Mouse (Mus musculus) forebrain, embryonic 16.5 days (tissue): ENCODE results near the gene Slc22a23. TPM values are rescaled to one million over a fixed set of nuclear protein-coding genes. Genes with fewer than 3 reads are reported as not detected.

ENCODE experiments used
- ATAC-seq: fragments of 200-750 bp; cut with Nextera tagmentation; 2 replicates; pipeline ENCODE4 v1.8.0; 2017; ENCODE audit warnings: mild to moderate bottlenecking, moderate library complexity
- H3K27ac ChIP-seq: fragments of 300-500 bp; sonication (generic); 2 replicates; pipeline ENCODE4 v1.5.1; 2014; ENCODE audit warnings: low read length, control low read depth
- H3K27me3 ChIP-seq: fragments of 300-500 bp; sonication (generic); replicated peaks from 2 replicates; pipeline ENCODE4 v1.6.1; 2014; ENCODE audit warnings: low read length; ENCODE audit not compliant: control insufficient read depth, insufficient read depth
- H3K36me3 ChIP-seq: fragments of 300-500 bp; sonication (generic); 2 replicates; pipeline ENCODE4 v1.6.1; 2014; ENCODE audit not compliant: control insufficient read depth, insufficient read depth
- H3K4me1 ChIP-seq: fragments of 300-500 bp; sonication (generic); replicated peaks from 2 replicates; pipeline ENCODE4 v1.6.1; 2014; ENCODE audit warnings: low read length; ENCODE audit not compliant: control insufficient read depth, insufficient read depth
- H3K4me2 ChIP-seq: fragments of 300-500 bp; sonication (generic); 2 replicates; pipeline ENCODE4 v1.6.1; 2014; ENCODE audit warnings: mild to moderate bottlenecking, low read length, control low read depth
- H3K4me3 ChIP-seq: fragments of 300-500 bp; sonication (generic); replicated peaks from 2 replicates; pipeline ENCODE4 v1.5.1; 2014; ENCODE audit warnings: mild to moderate bottlenecking, low read length, control low read depth
- H3K9ac ChIP-seq: fragments of 300-500 bp; sonication (generic); replicated peaks from 2 replicates; pipeline ENCODE4 v1.6.1; 2014; ENCODE audit warnings: low read depth, low read length, control low read depth
- H3K9me3 ChIP-seq: fragments of 300-500 bp; sonication (generic); 2 replicates; pipeline ENCODE4 v1.6.1; 2016; ENCODE audit warnings: low read length; ENCODE audit not compliant: control insufficient read depth
- WGBS: fragments of 180-500 bp; shearing (Covaris S2); extraction: QIAGEN DNeasy Blood & Tissue Kit; methylation state at CpG from one replicate; pipeline ENCODE4 v1.1.7; 2014; 5-methylcytosine and 5-hydroxymethylcytosine counted together
- polyA plus RNA-seq: library from polyadenylated mRNA; unstranded; fragments of >200 nt; fragmentation: Nextera tagmentation; extraction: Ambion mirVana; gene quantifications from 2 replicates; pipeline ENCODE4 v1.2.1, GENCODE M21; 2015

The Slc22a23 gene
- polyA plus RNA-seq, 1 experiment from 2014 or later, result 11.2 TPM

DNA sequence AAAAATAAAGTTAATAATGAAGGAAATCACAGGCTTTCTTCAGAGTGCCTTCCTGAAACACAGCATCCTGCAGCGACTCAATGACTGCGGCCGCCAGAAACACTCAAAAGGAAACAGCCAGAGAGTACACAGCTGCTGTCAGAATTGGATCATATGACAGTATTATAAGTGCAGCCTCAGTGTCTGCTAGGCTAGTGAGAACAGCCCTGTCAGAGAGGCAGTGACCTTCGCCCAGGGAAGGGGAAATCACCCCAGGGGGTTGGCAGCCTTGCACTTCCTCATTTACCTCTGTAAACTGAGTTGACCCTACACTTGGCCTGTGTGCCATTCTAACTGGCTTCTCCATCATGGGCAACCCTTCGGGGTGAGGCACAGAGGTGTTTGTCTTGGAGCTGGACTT lies 90.3 kb downstream of the Slc22a23 start:
- Histone ChIP-seq H3K4me3 (no peak overlapping the region), H3K4me2 (no peak overlapping the region), H3K27me3 (no peaks in the 10 kb centered on the region), H3K27ac (no peak overlapping the region), H3K4me1 (no peaks in the 10 kb centered on the region; the same call in 1 of the 2 replicates), H3K9ac (no peak overlapping the region), H3K36me3 (no peaks in the 10 kb centered on the region), H3K9me3 (no peaks in the 10 kb centered on the region)
- 75% methylated on average over 5 of the region's 5 CpGs for WGBS
- 0 out of 2 replicates have a peak, but pooled peaks have one; percentile 7 for ATAC-seq

DNA sequence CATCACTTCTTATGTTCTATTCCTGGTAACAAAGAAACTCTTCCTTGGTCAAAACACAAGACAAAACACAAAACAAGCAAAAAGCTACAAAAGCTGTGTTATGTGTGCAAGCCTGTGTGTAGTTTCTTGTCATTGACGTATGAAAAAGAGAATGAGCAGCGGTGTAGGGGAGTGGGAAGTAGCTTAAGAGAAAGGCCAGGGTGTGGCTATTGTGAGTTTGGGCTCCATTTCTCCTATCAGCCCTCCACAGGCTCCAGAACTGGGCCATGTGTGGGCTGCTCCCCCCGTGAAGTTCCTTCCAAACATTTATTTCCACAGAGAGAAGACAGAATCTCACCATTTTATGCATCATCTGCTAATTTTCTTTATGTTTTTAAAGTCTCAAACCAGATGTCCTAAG lies 91.2 kb downstream of the Slc22a23 start:
- no peaks in the 10 kb centered on the region for H3K36me3 ChIP-seq
- WGBS, result 90% methylated on average over 3 of the region's 3 CpGs
- peaks cover 7% of the 10 kb centered on the region for H3K4me1 ChIP-seq
- no peaks in the 10 kb centered on the region for H3K9me3 ChIP-seq
- H3K9ac ChIP-seq, result no peak overlapping the region
- ATAC-seq, result no peak
- no peak overlapping the region for H3K4me3 ChIP-seq
- H3K4me2 ChIP-seq, result no peak overlapping the region
- no peak overlapping the region for H3K27ac ChIP-seq
- H3K27me3 ChIP-seq, result no peaks in the 10 kb centered on the region

DNA sequence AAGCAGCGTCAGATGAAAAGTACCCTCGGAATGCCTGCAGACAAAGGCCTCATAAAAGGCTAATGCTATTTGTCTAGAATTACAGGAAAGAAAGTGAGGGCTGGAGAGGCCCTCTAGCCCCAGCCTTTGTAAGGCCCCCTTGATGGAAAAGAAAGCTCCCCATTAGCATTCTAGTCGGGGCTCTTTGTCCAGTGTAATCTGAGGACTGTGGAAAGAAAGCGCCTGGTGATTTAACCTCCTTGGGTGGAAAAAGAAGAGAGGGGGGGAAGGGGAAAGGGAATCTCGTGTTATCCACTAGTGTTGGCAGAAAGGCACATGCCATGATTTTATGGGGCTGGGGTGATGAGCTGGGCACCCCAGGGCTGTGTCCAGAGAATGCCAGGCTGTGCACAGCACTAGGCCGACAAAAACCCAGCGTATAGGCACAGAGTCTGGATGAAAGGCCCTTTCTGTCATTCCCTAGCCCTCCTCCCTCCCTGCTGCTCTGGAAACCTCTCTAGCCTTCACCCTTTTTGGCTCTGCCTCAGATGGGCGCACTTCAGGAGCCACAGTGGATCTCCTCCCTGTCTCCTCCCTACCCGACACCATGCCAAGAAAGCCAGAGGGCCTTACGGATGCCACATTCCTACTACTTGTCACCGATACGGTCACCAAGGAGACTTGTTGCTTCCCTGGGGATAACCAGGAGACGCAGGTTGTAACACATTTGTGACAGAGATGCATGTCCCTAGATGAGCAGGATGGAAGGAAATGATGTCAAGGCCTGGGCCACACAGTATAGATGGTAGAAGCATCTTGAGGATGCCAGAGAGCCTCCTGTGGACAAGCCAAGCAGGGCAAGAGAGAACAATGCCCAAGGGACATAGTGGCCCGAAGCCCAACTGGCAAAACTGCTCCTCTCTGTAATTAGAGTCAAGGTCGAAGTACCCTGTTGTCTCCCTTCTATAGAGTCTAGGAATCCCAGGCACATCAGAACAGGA lies 95.8 kb downstream of the Slc22a23 start:
- H3K9ac ChIP-seq, result peak overlapping the region; percentile 34
- H3K4me2 ChIP-seq, result peak overlapping the region; percentile 24
- H3K27me3 ChIP-seq, result no peaks in the 10 kb centered on the region
- H3K36me3 ChIP-seq, result no peaks in the 10 kb centered on the region
- ATAC-seq, result peak; percentile 91
- H3K4me3 ChIP-seq, result no peak overlapping the region
- WGBS, result 5% methylated on average over 15 of the region's 15 CpGs
- no peaks in the 10 kb centered on the region for H3K9me3 ChIP-seq
- peaks cover 22% of the 10 kb centered on the region for H3K4me1 ChIP-seq
- H3K27ac ChIP-seq, result peak overlapping the region; percentile 71

DNA sequence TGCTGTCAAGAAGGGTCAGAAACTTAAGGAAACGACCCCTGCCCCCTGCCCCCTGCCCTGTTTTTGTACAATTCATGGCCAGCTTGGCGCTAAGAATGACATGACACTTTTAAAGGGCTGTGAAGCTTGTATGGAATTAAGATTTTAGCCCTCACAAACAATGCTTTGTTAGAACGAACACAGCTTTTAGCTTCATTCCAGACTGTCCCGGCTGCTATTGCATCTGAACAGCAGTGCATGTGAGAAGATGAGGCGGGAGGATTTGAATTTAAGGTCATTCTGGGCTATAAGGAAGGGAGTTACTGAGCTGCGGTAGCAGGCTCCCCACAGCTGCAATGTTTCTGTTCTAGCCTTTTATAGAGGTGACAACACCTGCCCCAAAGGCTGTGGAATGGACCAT lies 96.9 kb downstream of the Slc22a23 start:
- Histone ChIP-seq H3K4me2 (no peak overlapping the region; the same call in 1 of the 2 replicates), H3K36me3 (no peaks in the 10 kb centered on the region), H3K27ac (peak overlapping the region; percentile 71), H3K27me3 (no peaks in the 10 kb centered on the region), H3K9me3 (no peaks in the 10 kb centered on the region), H3K4me1 (peaks cover 22% of the 10 kb centered on the region), H3K4me3 (no peak overlapping the region), H3K9ac (no peak overlapping the region; the same call in 1 of the 2 replicates)
- WGBS, result 6% methylated on average over 6 of the region's 6 CpGs
- ATAC-seq, result no peak

DNA sequence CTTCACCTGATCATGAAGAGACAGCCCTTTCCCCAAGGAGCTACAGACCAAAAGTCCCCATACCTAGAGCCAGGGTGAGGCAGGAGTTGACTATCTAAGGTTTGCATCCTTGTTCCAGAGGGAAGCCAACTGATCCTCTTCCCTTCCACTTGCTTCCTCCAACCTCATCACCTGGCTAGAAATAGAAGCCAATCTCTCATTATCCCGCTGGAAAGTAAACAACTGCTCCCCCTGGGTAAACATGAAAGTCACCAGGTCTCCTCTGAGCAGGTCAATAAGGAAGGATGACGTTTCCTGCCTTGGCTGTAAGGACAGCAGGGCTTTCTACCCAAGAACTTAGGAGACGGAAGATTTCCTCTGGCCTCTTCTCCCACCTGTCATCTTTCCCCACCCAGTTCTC lies 98.2 kb downstream of the Slc22a23 start:
- no peak overlapping the region for H3K4me2 ChIP-seq
- H3K27ac ChIP-seq, result no peak overlapping the region
- peaks cover 26% of the 10 kb centered on the region for H3K4me1 ChIP-seq
- 71% methylated on average over 3 of the region's 3 CpGs for WGBS
- H3K4me3 ChIP-seq, result no peak overlapping the region
- no peak for ATAC-seq
- no peaks in the 10 kb centered on the region for H3K27me3 ChIP-seq
- H3K36me3 ChIP-seq, result no peaks in the 10 kb centered on the region
- H3K9ac ChIP-seq, result no peak overlapping the region
- H3K9me3 ChIP-seq, result no peaks in the 10 kb centered on the region

DNA sequence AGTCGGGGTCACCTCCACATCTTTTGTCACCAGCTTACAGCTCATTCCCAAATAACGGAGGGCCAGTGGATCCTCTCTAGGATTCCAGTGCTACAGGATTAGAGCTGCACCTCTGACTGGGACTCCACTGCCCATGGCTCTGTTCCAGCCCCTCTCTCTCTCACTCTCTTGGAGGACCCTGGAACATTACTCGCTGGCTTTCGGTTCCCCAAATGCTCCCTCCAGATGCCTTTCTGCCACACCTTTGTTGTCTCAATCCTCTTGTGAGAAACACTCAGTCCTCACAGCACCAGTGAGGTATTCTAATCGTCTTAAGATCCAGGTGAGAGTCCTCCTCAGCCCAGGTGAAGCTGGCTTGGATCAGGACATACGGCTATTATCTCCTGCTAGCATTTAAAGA lies 99.8 kb downstream of the Slc22a23 start:
- Histone ChIP-seq H3K9me3 (no peaks in the 10 kb centered on the region), H3K4me3 (no peak overlapping the region), H3K36me3 (no peaks in the 10 kb centered on the region), H3K4me1 (peaks cover 26% of the 10 kb centered on the region), H3K9ac (no peak overlapping the region), H3K27ac (no peak overlapping the region), H3K27me3 (no peaks in the 10 kb centered on the region), H3K4me2 (no peak overlapping the region)
- WGBS, result 55% methylated on average over 6 of the region's 6 CpGs
- no peak for ATAC-seq

DNA sequence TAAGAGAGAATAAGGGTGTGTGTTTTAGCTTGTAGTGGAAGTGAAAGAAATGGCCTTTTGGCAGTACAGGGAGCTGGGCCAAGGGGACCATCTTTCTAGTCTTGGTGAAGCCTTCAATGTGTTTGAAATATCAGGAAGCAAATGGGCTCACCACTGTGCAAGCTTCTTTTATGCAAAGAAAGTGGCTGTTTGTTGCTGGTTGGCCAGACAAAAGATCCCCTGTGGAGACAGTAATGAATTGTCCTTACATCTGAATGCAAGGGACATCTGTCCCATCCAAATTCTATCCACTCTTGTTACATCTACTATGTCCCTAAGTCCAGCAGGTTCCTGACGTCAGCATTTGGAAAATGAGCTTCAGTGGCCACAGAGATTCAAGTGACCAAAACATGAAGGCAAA lies 100.8 kb downstream of the Slc22a23 start:
- Histone ChIP-seq H3K4me3 (no peak overlapping the region), H3K36me3 (no peaks in the 10 kb centered on the region), H3K9ac (no peak overlapping the region), H3K4me2 (no peak overlapping the region), H3K9me3 (no peaks in the 10 kb centered on the region), H3K27ac (no peak overlapping the region), H3K4me1 (peaks cover 33% of the 10 kb centered on the region), H3K27me3 (no peaks in the 10 kb centered on the region)
- 25% methylated on average over 1 of the region's 1 CpGs for WGBS
- no peak for ATAC-seq

DNA sequence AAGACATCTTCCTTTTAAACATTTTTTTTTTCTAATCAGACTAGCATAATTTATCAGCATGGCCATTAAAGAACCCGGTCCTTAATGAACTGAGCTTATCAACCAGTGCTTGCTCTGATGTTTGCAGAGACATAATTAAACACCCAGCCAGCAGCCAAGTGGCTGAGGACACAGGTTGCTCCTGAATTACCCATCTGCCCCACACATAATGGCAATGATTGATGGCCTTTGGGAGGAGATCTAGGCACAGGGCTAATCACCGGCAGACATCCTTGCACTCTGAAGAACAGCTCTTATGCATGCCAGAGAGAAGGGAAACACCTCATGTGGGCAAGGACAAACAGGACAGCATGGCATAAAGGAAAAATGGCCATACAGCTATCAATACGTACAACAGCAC lies 102.8 kb downstream of the Slc22a23 start:
- Histone ChIP-seq H3K27ac (no peak overlapping the region), H3K4me1 (peaks cover 27% of the 10 kb centered on the region), H3K4me2 (no peak overlapping the region), H3K36me3 (no peaks in the 10 kb centered on the region), H3K27me3 (no peaks in the 10 kb centered on the region), H3K9ac (no peak overlapping the region), H3K9me3 (no peaks in the 10 kb centered on the region), H3K4me3 (no peak overlapping the region)
- no peak for ATAC-seq
- WGBS, result 23% methylated on average over 3 of the region's 3 CpGs

DNA sequence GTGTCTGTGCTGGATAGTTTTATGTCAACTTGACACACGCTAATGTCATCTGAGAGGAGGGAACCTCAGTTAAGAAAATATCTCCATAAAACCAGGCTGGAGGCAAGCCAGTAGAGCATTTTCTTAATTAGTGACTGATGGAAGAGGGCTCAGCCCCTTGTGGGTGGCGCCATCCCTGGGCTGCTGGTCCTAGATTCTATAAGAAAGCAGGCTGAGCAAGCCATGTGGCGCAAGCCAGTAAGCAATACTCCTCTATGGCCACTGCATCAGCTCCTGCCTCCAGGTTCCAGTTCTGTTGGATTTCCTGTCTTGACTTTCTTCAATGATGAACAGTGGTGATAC lies 104.9 kb downstream of the Slc22a23 start:
- Histone ChIP-seq H3K9ac (no peak overlapping the region), H3K9me3 (no peaks in the 10 kb centered on the region), H3K36me3 (no peaks in the 10 kb centered on the region), H3K27me3 (no peaks in the 10 kb centered on the region), H3K4me1 (peaks cover 27% of the 10 kb centered on the region), H3K4me3 (no peak overlapping the region), H3K27ac (peak overlapping the region; percentile 48), H3K4me2 (no peak overlapping the region)
- 40% methylated on average over 3 of the region's 3 CpGs for WGBS
- ATAC-seq, result no peak
